Mouse (Mus musculus) erythroblast, embryonic 14.5 days (primary cell): Measurements from ENCODE around the gene Bicdl1. TPM values are rescaled to one million over a fixed set of nuclear protein-coding genes. Genes with fewer than 3 reads are reported as not detected.

Experiments
- H3K27me3 ChIP-seq: 2 replicates; pipeline ENCODE4 v1.6.1; 2012; ENCODE audit warnings: inconsistent platforms; ENCODE audit not compliant: control insufficient read depth
- H3K36me3 ChIP-seq: 2 replicates; pipeline ENCODE4 v1.6.1; 2012; ENCODE audit warnings: mild to moderate bottlenecking, inconsistent platforms; ENCODE audit not compliant: control insufficient read depth
- H3K4me1 ChIP-seq: 2 replicates; pipeline ENCODE4 v1.6.1; 2012; ENCODE audit warnings: inconsistent platforms; ENCODE audit not compliant: control insufficient read depth
- H3K4me3 ChIP-seq: replicated peaks from 2 replicates; pipeline ENCODE3; 2012; ENCODE audit warnings: moderate library complexity, mild to moderate bottlenecking, inconsistent platforms
- H3K9me3 ChIP-seq: 2 replicates; pipeline ENCODE4 v1.6.1; 2012; ENCODE audit warnings: low read length, inconsistent platforms, mixed read lengths; ENCODE audit not compliant: control insufficient read depth
- GATA1 ChIP-seq: IDR thresholded peaks from 2 replicates; pipeline ENCODE4 v1.6.1; 2012; ENCODE audit warnings: low read length, inconsistent platforms, mixed read lengths
- TAL1 ChIP-seq: IDR thresholded peaks from 3 replicates; pipeline ENCODE4 v1.6.1; 2012; ENCODE audit warnings: low read length, inconsistent platforms, mixed read lengths
- polyA plus RNA-seq: library from polyadenylated mRNA; stranded (reverse); fragments of >175 nt; gene quantifications from 2 replicates; pipeline ENCODE4 v1.2.3, GENCODE M21; 2012

The Bicdl1 gene
- polyA plus RNA-seq, 1 experiment: 0.03 TPM

- H3K4me3 ChIP-seq: no peak overlapping the region
- H3K36me3 ChIP-seq: no peaks in the 10 kb centered on the region
- TF ChIP-seq GATA1 (no peak), TAL1 (no peak)
These were observed 64.9 kb downstream of the Bicdl1 start for GRCm38 (mm10) chr5:115666366-115667065.

DNA sequence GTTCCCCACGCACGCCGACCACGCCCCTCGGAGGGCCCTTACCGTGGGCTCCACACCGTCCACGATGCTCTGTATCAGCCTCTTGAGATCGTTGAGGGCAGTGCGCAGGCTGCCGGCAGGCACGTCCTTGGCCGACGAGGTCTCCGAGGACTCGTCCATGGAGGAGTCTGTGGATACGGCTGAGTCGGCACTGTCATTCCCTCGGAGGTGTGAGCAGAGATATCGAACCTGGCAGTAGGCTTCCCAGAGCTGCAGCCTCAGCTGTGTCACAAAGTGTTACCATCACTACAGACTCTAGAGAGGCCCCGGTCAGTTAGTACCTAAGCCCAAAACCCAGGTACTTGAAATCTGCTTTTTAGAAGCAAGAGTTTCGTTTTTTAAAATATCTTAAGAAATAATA lies 68.8 kb downstream of the Bicdl1 start:
- H3K4me3 ChIP-seq: no peak overlapping the region
- H3K4me1 ChIP-seq: no peaks in the 10 kb centered on the region
- peaks cover 9% of the 10 kb centered on the region for H3K9me3 ChIP-seq
- H3K36me3 ChIP-seq: no peaks in the 10 kb centered on the region
- H3K27me3 ChIP-seq: peaks cover 4% of the 10 kb centered on the region; the same call in 1 of the 2 replicates
- no peak for TF ChIP-seq GATA1
- TF ChIP-seq TAL1: no peak

More at GRCm38 (mm10) chr5:115666366-115667065, 64.9 kb downstream of the Bicdl1 start:
- Histone ChIP-seq H3K27me3 (peaks cover 2% of the 10 kb centered on the region; the same call in 1 of the 2 replicates), H3K4me1 (no peaks in the 10 kb centered on the region), H3K9me3 (peaks cover 9% of the 10 kb centered on the region)

GRCm38 (mm10) chr5:115658352-115658751 lies 73.1 kb downstream of the Bicdl1 start:
- no peak for TF ChIP-seq TAL1
- no peak for TF ChIP-seq GATA1
- H3K36me3 ChIP-seq: no peaks in the 10 kb centered on the region
- H3K4me3 ChIP-seq: no peak overlapping the region
- H3K4me1 ChIP-seq: peaks cover 6% of the 10 kb centered on the region
- peaks cover 9% of the 10 kb centered on the region for H3K27me3 ChIP-seq
- no peaks in the 10 kb centered on the region for H3K9me3 ChIP-seq

- Histone ChIP-seq H3K36me3 (no peaks in the 10 kb centered on the region), H3K4me3 (no peak overlapping the region), H3K27me3 (peaks cover 9% of the 10 kb centered on the region), H3K9me3 (no peaks in the 10 kb centered on the region), H3K4me1 (peaks cover 17% of the 10 kb centered on the region)
- no peak for TF ChIP-seq GATA1
- no peak for TF ChIP-seq TAL1
These were observed 74.2 kb downstream of the Bicdl1 start for GRCm38 (mm10) chr5:115657234-115657633.

DNA sequence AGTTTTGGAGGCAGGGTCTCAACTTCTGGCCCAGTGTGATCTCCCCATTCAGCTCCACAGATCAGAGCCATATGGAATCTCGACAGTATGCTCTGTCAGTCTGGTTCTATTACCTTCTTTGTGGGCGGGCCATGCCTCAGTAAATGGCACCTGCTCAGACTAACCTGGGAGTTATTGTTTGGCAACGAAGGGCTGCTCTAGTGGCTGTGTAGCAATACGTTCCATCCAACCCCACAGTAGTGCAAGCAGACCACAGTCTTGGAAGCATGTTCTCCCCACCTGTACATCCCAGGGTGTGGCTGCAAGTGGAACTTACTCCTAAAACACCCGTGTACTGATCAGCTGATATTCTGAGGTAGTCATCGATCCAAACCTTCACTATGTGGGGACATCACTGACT lies 74.7 kb downstream of the Bicdl1 start:
- no peak for TF ChIP-seq GATA1
- TF ChIP-seq TAL1: no peak
- H3K27me3 ChIP-seq: peaks cover 9% of the 10 kb centered on the region
- no peak overlapping the region for H3K4me3 ChIP-seq
- H3K4me1 ChIP-seq: peaks cover 22% of the 10 kb centered on the region
- no peaks in the 10 kb centered on the region for H3K9me3 ChIP-seq
- H3K36me3 ChIP-seq: no peaks in the 10 kb centered on the region

GRCm38 (mm10) chr5:115653776-115654175 lies 77.6 kb downstream of the Bicdl1 start:
- Histone ChIP-seq H3K9me3 (no peaks in the 10 kb centered on the region), H3K36me3 (peaks cover 4% of the 10 kb centered on the region), H3K4me1 (peaks cover 31% of the 10 kb centered on the region), H3K4me3 (no peak overlapping the region), H3K27me3 (peaks cover 7% of the 10 kb centered on the region)
- TF ChIP-seq TAL1 (no peak), GATA1 (no peak)

GRCm38 (mm10) chr5:115652681-115653575 lies 78.5 kb downstream of the Bicdl1 start:
- Histone ChIP-seq H3K27me3 (peaks cover 7% of the 10 kb centered on the region), H3K4me3 (peak overlapping the region; percentile 62), H3K4me1 (peaks cover 31% of the 10 kb centered on the region), H3K9me3 (no peaks in the 10 kb centered on the region), H3K36me3 (peaks cover 13% of the 10 kb centered on the region)
- TF ChIP-seq GATA1 (no peak), TAL1 (no peak)

- H3K36me3 ChIP-seq: peaks cover 23% of the 10 kb centered on the region
- no peaks in the 10 kb centered on the region for H3K9me3 ChIP-seq
- peaks cover 31% of the 10 kb centered on the region for H3K4me1 ChIP-seq
- no peak overlapping the region for H3K4me3 ChIP-seq
- no peak for TF ChIP-seq GATA1
- no peak for TF ChIP-seq TAL1
- peaks cover 7% of the 10 kb centered on the region for H3K27me3 ChIP-seq
These were observed 79.6 kb downstream of the Bicdl1 start for GRCm38 (mm10) chr5:115651821-115652220.

GRCm38 (mm10) chr5:115650885-115651284 lies 80.5 kb downstream of the Bicdl1 start:
- peaks cover 32% of the 10 kb centered on the region for H3K36me3 ChIP-seq
- TF ChIP-seq TAL1 (no peak), GATA1 (no peak)
- H3K9me3 ChIP-seq: no peaks in the 10 kb centered on the region
- H3K4me1 ChIP-seq: peaks cover 31% of the 10 kb centered on the region
- H3K4me3 ChIP-seq: no peak overlapping the region
- peaks cover 2% of the 10 kb centered on the region for H3K27me3 ChIP-seq

GRCm38 (mm10) chr5:115649699-115650098 lies 81.7 kb downstream of the Bicdl1 start:
- H3K36me3 ChIP-seq: peaks cover 44% of the 10 kb centered on the region
- H3K27me3 ChIP-seq: no peaks in the 10 kb centered on the region
- TF ChIP-seq TAL1 (no peak), GATA1 (no peak)
- H3K4me3 ChIP-seq: no peak overlapping the region
- H3K4me1 ChIP-seq: peaks cover 31% of the 10 kb centered on the region
- H3K9me3 ChIP-seq: no peaks in the 10 kb centered on the region
